Mouse (Mus musculus): ENCODE data around the gene Eml3.

The Eml3 gene

GRCm38 (mm10) chr19:8914212-8914611 is 15.1 kb upstream of the Eml3 start:
- DNase-seq (ENCODE audit: inconsistent ontology term) = no peak

GRCm38 (mm10) chr19:8919000-8919399 is 10.4 kb upstream of the Eml3 start:
- no peak for DNase-seq (ENCODE audit: inconsistent ontology term)

DNA sequence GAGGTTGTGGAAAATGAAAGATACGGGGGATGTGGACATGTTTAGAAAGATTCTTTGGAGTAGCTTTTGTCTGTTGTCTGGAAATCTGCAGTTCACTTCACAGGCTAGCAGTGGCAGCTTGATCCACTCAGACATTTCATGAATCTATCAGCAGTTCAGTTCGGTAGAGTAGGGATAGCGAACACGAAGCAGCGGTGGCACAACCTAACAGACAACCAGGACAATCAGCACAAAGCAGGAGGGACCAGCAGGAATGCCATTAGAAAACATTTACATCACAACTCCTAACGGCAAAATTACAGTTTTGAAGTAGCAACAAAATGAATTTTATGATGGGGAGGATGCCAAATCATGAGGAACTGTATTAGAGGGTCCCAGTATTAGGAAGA is 9.7 kb upstream of the Eml3 start:
- no peak for DNase-seq (ENCODE audit: inconsistent ontology term)

GRCm38 (mm10) chr19:8920073-8920736 is 9.1 kb upstream of the Eml3 start, which contains the start of gene B3gat3:
B3gat3 (plus strand) TSS chr19:8920374.
- DNase-seq (ENCODE audit: inconsistent ontology term) = peak; percentile 96

- DNase-seq (ENCODE audit: inconsistent ontology term) = peak; percentile 55
These were observed 8.5 kb upstream of the Eml3 start for GRCm38 (mm10) chr19:8920836-8921291.

DNA sequence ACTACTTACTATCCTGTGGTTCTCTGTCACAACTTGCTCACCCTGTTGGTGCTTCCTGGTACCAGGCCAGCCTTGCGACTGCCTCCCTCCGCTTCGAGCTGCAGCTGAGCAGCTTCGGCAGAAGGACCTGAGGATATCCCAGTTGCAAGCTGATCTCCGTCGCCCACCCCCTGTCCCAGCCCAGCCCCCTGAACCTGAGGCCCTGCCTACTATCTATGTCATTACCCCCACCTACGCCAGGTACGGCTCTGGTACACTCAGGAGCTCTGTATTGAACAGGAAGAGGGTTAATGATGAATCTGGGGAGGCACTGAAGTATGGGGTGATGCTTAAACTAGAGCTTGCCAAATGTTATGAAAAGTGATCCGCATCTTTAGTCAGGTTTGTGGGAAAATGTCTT is 7.6 kb upstream of the Eml3 start:
- DNase-seq (ENCODE audit: inconsistent ontology term) = no peak

DNA sequence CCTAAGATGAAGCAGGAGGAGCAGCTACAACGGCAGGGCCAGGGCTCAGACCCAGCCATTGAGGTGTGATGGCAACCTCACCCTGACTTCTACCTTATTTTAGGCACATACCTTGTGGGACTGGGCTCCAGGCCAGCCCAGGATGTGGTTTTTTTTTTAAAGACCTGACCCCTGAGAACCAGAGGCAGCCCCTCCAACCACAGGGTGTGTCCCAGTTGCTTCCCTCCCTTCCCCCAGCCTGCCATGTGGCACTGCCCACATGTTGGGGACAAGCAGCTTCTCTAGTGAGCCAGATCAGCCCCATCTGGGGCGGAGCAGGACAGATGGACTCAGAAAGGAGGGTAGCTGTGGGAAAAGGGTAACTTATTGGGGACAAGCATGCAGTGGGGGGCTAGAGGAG is 2.6 kb upstream of the Eml3 start:
- no peak for DNase-seq (ENCODE audit: inconsistent ontology term)

- DNase-seq (ENCODE audit: inconsistent ontology term) = no peak
These were observed 1.3 kb upstream of the Eml3 start for GRCm38 (mm10) chr19:8927891-8928525.

DNA sequence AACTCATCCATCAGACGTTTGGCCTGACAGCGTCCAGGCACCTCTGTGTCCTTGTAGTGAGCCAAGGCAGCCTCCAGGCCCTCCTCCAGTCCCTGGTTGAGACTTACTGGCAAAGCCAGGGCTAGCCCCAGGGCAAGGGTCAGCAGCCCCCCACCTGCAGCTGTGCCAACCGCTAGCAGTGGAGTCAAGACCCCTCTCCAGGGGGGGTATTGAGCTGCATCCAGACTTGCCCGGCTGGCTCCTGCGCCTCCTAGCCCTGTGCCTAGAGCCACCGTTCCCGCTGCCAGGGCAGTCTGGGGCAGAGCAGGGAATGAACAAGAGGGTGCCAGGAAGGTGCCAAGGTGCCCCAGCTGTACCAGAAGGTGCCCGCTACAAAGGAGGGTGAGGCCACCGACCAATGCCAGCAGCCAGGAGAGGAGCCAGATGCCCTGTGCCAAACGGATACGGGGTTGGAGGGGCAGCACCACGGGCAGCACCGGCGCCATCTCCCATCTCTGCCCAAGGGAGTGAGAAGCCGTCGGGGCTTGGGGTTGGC is 596 bp upstream of the Eml3 start:
- no peak for DNase-seq (ENCODE audit: inconsistent ontology term)

GRCm38 (mm10) chr19:8930117-8930516 is 765 bp downstream of the Eml3 start:
- DNase-seq (ENCODE audit: inconsistent ontology term) = peak; percentile 9

- no peak for DNase-seq (ENCODE audit: inconsistent ontology term)
These were observed 1.4 kb downstream of the Eml3 start for GRCm38 (mm10) chr19:8930771-8931170.

DNA sequence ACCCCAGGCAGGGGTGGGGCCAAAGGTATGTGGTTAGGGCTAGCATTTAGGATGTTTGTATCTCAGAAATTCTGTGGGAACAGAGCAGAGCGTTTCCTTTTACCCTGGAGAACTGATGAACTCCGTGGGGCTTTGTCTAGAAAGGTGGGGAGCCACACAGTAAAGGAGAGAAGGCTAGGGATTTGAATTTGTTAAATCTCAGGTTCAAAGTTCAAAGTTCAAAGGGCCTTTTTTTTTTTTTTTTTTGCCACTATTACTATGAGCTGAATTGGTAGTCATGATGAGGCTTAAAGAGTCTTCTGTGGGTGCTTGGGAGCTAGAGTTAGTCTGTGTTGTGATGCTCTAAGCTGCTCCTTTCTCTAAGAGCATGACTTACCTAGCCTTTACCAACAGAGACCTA is 7.4 kb downstream of the Eml3 start:
- DNase-seq (ENCODE audit: inconsistent ontology term) = no peak

DNA sequence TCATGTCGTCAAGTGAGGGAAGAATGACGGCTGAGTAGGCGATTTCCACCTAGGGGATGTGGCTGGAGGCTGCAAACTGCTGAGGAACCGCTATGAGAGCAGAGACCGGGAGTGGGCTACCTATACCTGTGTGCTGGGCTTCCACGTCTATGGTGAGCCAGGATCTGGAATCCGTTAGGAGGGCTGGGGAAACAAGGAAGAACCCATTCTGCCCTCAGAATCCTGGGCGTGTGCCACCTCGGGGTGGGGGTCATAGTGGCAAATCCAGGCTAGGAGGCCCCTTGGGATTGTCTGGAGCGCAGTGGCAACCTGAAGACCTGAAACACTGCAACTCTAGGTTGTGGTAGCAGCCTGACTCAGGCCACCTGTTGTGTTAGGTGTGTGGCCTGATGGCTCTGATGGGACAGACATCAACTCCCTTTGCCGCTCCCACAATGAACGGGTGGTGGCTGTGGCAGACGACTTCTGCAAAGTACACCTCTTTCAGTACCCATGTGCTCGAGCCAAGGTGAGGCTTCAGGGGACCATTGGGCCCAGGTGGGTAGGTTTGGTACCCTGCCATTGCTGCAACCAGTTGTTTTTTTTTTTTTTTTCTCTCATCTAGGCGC is 11.3 kb downstream of the Eml3 start:
- DNase-seq (ENCODE audit: inconsistent ontology term) = no peak

- no peak for DNase-seq (ENCODE audit: inconsistent ontology term)
These were observed 11.8 kb downstream of the Eml3 start for GRCm38 (mm10) chr19:8941136-8941514.

- DNase-seq (ENCODE audit: inconsistent ontology term) = peak; percentile 98
These were observed 12.3 kb downstream of the Eml3 start, which contains the start of gene Mta2 for GRCm38 (mm10) chr19:8941515-8942217. Mta2 (plus strand) TSS chr19:8941875.

DNA sequence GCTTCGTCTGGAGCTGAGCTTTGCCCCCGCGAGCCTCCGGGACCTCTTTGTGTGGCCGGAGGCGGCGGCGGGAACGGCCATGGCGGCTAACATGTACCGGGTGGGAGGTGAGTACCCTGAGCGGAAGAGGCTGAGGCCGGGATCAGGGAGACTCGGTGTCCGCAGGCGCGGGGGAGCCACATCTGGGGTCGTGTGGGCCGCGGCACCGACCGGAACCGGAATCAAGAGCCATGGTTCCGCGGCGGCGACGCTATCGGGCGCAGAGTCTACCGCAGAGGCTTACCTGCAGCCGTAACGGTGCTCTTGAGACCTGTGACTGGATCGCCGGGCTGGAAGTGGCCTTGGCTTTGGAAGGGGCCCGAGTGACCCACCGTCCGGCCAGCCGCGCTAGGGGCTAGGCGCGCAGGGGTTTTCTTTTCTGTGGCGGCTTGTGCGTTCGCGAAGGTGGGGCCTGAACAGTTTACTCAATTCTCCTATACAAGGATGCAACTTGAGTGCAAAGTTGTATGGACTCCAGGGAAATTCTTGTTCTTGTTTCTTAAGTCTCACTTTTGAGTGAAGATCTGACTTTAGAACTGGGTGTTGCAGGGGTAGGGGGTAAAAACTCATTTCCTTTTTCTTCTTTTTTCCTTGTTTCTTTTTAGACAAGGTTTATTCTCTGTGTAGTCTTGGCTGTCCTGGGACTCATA is 13.1 kb downstream of the Eml3 start:
- DNase-seq (ENCODE audit: inconsistent ontology term) = peak; percentile 75

DNA sequence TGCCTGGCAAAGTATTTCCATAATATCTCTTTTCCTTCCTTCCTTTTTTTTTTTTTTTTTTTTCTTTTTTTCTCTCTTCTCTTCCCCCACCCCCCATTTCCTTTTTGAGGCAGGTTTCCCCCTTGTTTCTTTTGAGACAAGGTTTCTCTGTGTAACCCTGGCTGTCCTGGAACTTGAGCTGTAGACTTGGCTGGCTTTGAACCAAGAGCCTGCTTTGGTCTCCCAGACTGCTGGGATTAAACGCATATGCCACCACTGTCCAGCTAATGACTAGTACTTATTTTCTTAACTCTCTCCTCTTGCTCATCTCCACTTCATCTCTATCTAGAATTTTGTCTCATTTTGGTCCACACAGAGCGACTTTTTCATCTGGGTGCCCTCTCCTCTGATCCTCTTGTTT is 13.7 kb downstream of the Eml3 start:
- DNase-seq (ENCODE audit: inconsistent ontology term) = no peak

- no peak for DNase-seq (ENCODE audit: inconsistent ontology term)
These were observed 14.7 kb downstream of the Eml3 start for GRCm38 (mm10) chr19:8944062-8944461.

DNA sequence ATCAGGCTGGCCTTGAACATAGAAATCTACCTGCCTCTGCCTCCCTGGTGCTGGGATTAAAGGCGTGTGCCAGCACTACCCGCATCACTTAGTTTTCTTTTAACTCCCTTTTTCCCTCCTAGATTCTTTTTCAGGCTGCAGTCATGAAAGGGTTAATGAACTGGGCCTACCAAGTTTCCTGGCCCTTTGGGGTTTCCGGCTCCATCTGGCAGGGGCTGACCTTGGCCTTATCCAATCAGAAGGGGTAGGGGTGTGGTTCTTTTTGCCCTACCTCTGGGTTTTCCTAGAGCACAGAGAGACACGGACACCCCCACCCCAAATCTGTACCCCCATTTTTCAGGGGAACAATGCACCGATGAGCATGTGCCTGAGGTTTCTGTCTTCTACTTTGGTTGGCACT is 15.4 kb downstream of the Eml3 start:
- DNase-seq (ENCODE audit: inconsistent ontology term) = peak; percentile 84

GRCm38 (mm10) chr19:8945251-8945650 is 15.9 kb downstream of the Eml3 start:
- no peak for DNase-seq (ENCODE audit: inconsistent ontology term)

GRCm38 (mm10) chr19:8946929-8947328 is 17.6 kb downstream of the Eml3 start:
- DNase-seq (ENCODE audit: inconsistent ontology term) = no peak

DNA sequence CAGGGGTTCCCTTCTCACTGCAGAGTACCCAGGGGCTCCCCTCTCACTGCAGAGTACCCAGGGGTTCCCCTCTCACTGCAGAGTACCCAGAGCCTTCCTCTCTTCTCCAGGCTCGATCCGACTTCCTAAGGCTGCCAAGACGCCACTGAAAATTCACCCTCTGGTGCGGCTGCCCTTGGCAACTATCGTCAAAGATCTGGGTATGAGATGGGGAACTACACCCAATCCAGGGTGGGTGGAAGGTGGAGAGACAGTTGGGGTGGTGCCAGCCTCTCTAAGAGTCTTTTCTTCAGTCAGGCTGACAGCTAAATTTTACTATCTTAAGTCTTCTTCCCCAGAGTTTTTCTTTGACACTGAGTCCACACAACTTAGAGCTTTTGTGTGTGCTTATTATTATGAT is 20.8 kb downstream of the Eml3 start:
- DNase-seq (ENCODE audit: inconsistent ontology term) = no peak
